Mouse (Mus musculus): ENCODE measurements around the gene Rgl1. TPM values are rescaled to one million over a fixed set of nuclear protein-coding genes. Genes with fewer than 3 reads are reported as not detected.

Gene Rgl1
- total and polyA plus RNA-seq, 2 experiments, result 4.2 to 10.2 TPM

DNA sequence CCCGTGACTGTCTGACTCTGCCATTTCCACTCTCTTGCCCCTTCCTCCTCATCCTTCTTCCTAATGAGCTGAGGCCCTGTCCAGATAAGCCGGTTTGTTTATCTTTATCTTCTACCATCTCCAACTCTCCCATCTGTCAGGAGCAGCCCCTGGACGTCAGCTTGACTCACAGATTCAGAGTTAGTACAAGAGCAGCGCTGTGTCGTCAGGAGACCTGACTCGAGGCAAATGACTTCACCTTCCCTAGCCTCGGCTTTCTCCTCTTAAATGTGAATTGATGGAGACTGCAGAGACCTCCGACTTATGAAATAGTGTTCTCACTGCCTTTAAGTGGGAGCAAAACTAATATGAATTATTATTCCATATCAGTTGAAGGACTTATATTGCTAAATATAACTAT lies 85.0 kb downstream of the Rgl1 start:
- TF ChIP-seq POLR2A (IDR thresholded peaks at IDR 0.05; ENCODE audit: extremely low read depth, insufficient read depth, low read length), result no peak
- no peak for TF ChIP-seq CTCF (IDR thresholded peaks at IDR 0.05; ENCODE audit: low read depth, low read length)
- H3K27ac ChIP-seq (replicated peaks; ENCODE audit: insufficient read depth, low read depth, low read length), result peak overlapping the region; percentile 45; the same call in 1 of the 2 replicates
- H3K4me3 ChIP-seq (ENCODE audit: insufficient read depth, low read depth, low read length), result no peak overlapping the region
- H3K79me2 ChIP-seq (ENCODE audit: control insufficient read depth, insufficient read depth, low read length), result no peaks in the 10 kb centered on the region
- 69% methylated on average over 8 of the region's 8 CpGs for WGBS
- no peaks in the 10 kb centered on the region for H3K36me3 ChIP-seq (ENCODE audit: control insufficient read depth, insufficient read depth, low read length)
- peaks cover 7% of the 10 kb centered on the region; the same call in 1 of the 2 replicates for H3K4me1 ChIP-seq (ENCODE audit: control insufficient read depth, insufficient read depth, low read length)
- H3K9ac ChIP-seq (ENCODE audit: low read depth, low read length), result no peak overlapping the region
- DNase-seq (ENCODE audit: extremely low read depth, low read depth, low spot score), result no peak
- H3K27me3 ChIP-seq (ENCODE audit: control insufficient read depth, insufficient read depth, low read length), result no peaks in the 10 kb centered on the region

DNA sequence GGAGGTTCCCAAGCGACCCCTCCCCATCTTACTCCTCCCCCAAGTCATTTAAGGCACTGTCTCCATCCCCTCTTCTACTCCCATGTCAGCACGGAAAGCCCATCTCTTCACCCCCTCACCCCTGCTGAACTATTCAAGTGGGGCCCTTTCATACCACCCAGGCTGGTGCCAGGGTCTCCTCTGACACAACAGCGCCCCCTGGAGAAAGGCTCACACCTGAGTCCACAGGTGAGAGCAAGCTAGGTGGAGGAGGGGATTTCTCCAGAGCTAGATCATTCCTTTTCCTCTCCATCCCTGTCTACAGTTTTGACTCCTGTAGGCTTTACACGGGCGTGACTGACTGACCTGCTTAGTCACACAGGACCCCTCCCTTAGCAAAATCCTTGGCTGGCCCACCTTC lies 87.7 kb downstream of the Rgl1 start:
- no peak for DNase-seq (ENCODE audit: extremely low read depth, low read depth, low spot score)
- no peaks in the 10 kb centered on the region for H3K36me3 ChIP-seq (ENCODE audit: control insufficient read depth, insufficient read depth, low read length)
- H3K9ac ChIP-seq (ENCODE audit: low read depth, low read length), result no peak overlapping the region
- H3K79me2 ChIP-seq (ENCODE audit: control insufficient read depth, insufficient read depth, low read length), result no peaks in the 10 kb centered on the region
- peak overlapping the region; percentile 59 for H3K27ac ChIP-seq (replicated peaks; ENCODE audit: insufficient read depth, low read depth, low read length)
- 43% methylated on average over 5 of the region's 5 CpGs for WGBS
- peaks cover 7% of the 10 kb centered on the region; the same call in 1 of the 2 replicates for H3K4me1 ChIP-seq (ENCODE audit: control insufficient read depth, insufficient read depth, low read length)
- TF ChIP-seq POLR2A (IDR thresholded peaks at IDR 0.05; ENCODE audit: extremely low read depth, insufficient read depth, low read length) (no peak), CTCF (IDR thresholded peaks at IDR 0.05; ENCODE audit: low read depth, low read length) (peak; percentile 50)
- H3K4me3 ChIP-seq (ENCODE audit: insufficient read depth, low read depth, low read length), result no peak overlapping the region
- no peaks in the 10 kb centered on the region for H3K27me3 ChIP-seq (ENCODE audit: control insufficient read depth, insufficient read depth, low read length)

DNA sequence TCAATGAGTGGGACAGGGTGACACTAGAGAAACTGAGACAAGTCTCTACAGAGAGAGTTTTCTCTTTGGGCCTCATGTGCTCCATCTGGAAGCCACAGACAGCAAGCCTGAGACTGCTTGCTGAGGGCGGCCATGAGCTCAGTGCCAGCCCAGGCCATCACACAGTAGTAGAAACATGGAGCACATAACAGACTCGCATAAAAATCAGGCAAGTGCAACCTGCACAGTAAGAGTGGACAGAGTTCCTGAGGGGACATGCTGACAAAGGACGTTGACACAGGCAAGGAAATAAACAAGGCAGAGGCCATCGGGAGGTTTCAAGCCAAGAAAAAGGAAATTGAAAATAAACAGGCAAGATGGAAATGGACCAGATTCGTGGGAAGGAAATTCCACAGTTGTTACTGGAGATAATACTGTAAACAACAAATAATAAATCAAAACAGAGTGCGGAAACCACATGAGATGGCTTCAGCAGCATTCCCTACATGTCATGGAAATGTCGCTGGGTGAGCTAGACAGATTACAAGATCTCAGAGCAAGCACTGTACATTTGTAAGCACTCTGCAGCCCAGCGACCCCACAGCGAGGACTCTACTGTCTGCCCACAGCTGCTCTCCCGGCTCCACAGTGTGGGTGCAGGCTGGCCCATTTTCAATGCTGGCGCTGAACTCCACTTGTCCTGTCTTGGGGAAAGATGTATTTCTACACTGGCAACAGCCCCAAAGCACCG lies 88.5 kb downstream of the Rgl1 start:
- no peaks in the 10 kb centered on the region for H3K36me3 ChIP-seq (ENCODE audit: control insufficient read depth, insufficient read depth, low read length)
- TF ChIP-seq CTCF (IDR thresholded peaks at IDR 0.05; ENCODE audit: low read depth, low read length) (no peak), POLR2A (IDR thresholded peaks at IDR 0.05; ENCODE audit: extremely low read depth, insufficient read depth, low read length) (no peak)
- H3K9ac ChIP-seq (ENCODE audit: low read depth, low read length), result no peak overlapping the region
- no peaks in the 10 kb centered on the region for H3K79me2 ChIP-seq (ENCODE audit: control insufficient read depth, insufficient read depth, low read length)
- no peak overlapping the region for H3K4me3 ChIP-seq (ENCODE audit: insufficient read depth, low read depth, low read length)
- DNase-seq (ENCODE audit: extremely low read depth, low read depth, low spot score), result peak; percentile 51
- peak overlapping the region; percentile 72 for H3K27ac ChIP-seq (replicated peaks; ENCODE audit: insufficient read depth, low read depth, low read length)
- peaks cover 7% of the 10 kb centered on the region; the same call in 1 of the 2 replicates for H3K4me1 ChIP-seq (ENCODE audit: control insufficient read depth, insufficient read depth, low read length)
- no peaks in the 10 kb centered on the region for H3K27me3 ChIP-seq (ENCODE audit: control insufficient read depth, insufficient read depth, low read length)
- WGBS, result 64% methylated on average over 12 of the region's 12 CpGs

DNA sequence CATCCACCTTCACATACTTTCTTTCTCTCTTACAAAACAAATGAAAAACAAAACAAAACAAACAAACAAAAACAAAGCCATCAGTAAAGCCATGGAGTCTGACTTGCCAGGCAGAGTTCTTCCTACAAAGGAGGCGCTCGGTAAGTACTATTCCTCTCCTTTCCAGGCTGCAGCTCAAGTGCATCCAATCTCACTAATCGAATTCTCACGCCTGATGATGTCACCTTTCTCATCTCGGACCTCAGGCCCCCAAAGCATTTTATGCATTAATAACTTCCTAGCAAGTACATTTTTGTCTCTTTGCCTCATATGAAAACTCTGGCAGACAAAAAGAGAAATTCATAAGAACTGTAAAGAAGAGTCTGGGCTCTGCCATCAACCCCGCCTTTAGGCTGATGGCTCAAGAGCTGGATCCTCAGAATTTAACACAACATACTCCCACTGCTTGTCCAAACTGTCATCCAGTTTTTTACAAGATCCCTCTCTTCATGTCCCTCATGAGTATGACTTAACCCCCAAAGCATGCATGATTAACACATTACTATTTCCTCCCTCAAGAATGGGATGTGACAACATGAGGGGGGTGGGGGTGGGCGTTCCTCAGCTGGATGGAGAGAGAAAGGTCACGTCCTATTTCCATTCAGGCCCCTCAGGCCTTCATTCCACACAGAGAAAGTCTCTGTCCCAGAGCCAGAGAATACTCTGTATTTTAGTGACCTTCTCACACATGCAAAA lies 96.5 kb downstream of the Rgl1 start:
- 84% methylated on average over 8 of the region's 8 CpGs for WGBS
- no peak overlapping the region for H3K4me3 ChIP-seq (ENCODE audit: insufficient read depth, low read depth, low read length)
- no peaks in the 10 kb centered on the region for H3K36me3 ChIP-seq (ENCODE audit: control insufficient read depth, insufficient read depth, low read length)
- TF ChIP-seq CTCF (IDR thresholded peaks at IDR 0.05; ENCODE audit: low read depth, low read length) (no peak), POLR2A (IDR thresholded peaks at IDR 0.05; ENCODE audit: extremely low read depth, insufficient read depth, low read length) (no peak)
- H3K4me1 ChIP-seq (ENCODE audit: control insufficient read depth, insufficient read depth, low read length), result no peaks in the 10 kb centered on the region
- no peak overlapping the region for H3K27ac ChIP-seq (replicated peaks; ENCODE audit: insufficient read depth, low read depth, low read length)
- H3K79me2 ChIP-seq (ENCODE audit: control insufficient read depth, insufficient read depth, low read length), result no peaks in the 10 kb centered on the region
- no peaks in the 10 kb centered on the region for H3K27me3 ChIP-seq (ENCODE audit: control insufficient read depth, insufficient read depth, low read length)
- no peak overlapping the region for H3K9ac ChIP-seq (ENCODE audit: low read depth, low read length)
- no peak for DNase-seq (ENCODE audit: extremely low read depth, low read depth, low spot score)

DNA sequence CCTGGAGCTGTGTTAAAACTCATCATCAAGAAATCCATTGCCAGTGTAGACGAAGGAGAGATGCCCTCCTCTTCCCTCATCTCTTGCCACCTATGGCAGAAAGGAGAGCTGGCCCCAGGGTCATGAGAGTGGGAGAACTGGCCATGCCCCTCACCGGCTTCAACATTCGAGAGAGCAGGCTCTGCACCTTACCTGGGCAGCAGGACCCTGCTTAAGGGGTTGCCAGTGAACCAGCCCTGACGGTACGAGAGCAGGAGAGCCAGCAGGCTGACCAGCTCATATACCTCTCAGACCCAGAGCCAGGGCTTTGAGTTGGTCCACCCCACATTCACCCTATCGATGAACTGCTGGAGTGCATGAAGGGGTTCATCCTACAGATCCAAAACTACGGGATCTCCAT lies 105.7 kb downstream of the Rgl1 start:
- no peak for DNase-seq (ENCODE audit: extremely low read depth, low read depth, low spot score)
- no peak overlapping the region for H3K9ac ChIP-seq (ENCODE audit: low read depth, low read length)
- H3K27ac ChIP-seq (replicated peaks; ENCODE audit: insufficient read depth, low read depth, low read length), result no peak overlapping the region
- H3K4me1 ChIP-seq (ENCODE audit: control insufficient read depth, insufficient read depth, low read length), result no peaks in the 10 kb centered on the region
- TF ChIP-seq POLR2A (IDR thresholded peaks at IDR 0.05; ENCODE audit: extremely low read depth, insufficient read depth, low read length) (no peak), CTCF (IDR thresholded peaks at IDR 0.05; ENCODE audit: low read depth, low read length) (no peak)
- no peak overlapping the region for H3K4me3 ChIP-seq (ENCODE audit: insufficient read depth, low read depth, low read length)
- no peaks in the 10 kb centered on the region for H3K27me3 ChIP-seq (ENCODE audit: control insufficient read depth, insufficient read depth, low read length)
- 96% methylated on average over 7 of the region's 7 CpGs for WGBS
- H3K79me2 ChIP-seq (ENCODE audit: control insufficient read depth, insufficient read depth, low read length), result no peaks in the 10 kb centered on the region
- no peaks in the 10 kb centered on the region for H3K36me3 ChIP-seq (ENCODE audit: control insufficient read depth, insufficient read depth, low read length)

DNA sequence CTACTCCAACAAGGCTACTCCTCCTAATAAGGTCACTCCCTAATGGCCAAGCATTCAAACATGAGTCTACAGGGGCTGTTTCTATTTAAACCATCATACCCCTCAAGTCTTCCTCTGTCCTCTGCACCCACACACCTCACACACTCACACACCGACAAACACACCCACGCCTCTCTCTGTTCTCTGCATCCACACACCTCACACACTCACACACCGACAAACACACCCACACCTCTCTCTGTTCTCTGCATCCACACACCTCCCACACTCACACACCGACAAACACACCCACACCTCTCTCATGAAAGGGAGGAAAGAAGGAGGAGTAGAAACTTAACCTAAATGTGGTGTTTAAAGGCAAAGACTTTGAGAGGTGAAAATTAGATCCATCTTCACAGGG lies 106.2 kb downstream of the Rgl1 start:
- Histone ChIP-seq H3K27me3 (ENCODE audit: control insufficient read depth, insufficient read depth, low read length) (no peaks in the 10 kb centered on the region), H3K36me3 (ENCODE audit: control insufficient read depth, insufficient read depth, low read length) (no peaks in the 10 kb centered on the region), H3K4me3 (ENCODE audit: insufficient read depth, low read depth, low read length) (no peak overlapping the region), H3K9ac (ENCODE audit: low read depth, low read length) (no peak overlapping the region), H3K79me2 (ENCODE audit: control insufficient read depth, insufficient read depth, low read length) (no peaks in the 10 kb centered on the region), H3K27ac (replicated peaks; ENCODE audit: insufficient read depth, low read depth, low read length) (no peak overlapping the region), H3K4me1 (ENCODE audit: control insufficient read depth, insufficient read depth, low read length) (no peaks in the 10 kb centered on the region)
- no peak for TF ChIP-seq CTCF (IDR thresholded peaks at IDR 0.05; ENCODE audit: low read depth, low read length)
- WGBS, result 92% methylated on average over 4 of the region's 4 CpGs
- no peak for DNase-seq (ENCODE audit: extremely low read depth, low read depth, low spot score)

All from liver, adult 2 months (tissue).